Mouse (Mus musculus) lung, embryonic 14.5 days (tissue): ENCODE results near the gene Spr. TPM values are rescaled to one million over a fixed set of nuclear protein-coding genes. Genes with fewer than 3 reads are reported as not detected.
"Not testable (repeated sequence)": the region's sequence is repeated elsewhere in the genome, so short reads cannot be mapped to it uniquely, and the experiment has no call there.

ENCODE experiments used
- ATAC-seq: fragments of 200-750 bp; cut with Nextera tagmentation; 2 replicates; pipeline ENCODE4 v1.8.0; 2017; ENCODE audit warnings: mild to moderate bottlenecking, moderate TSS enrichment, moderate library complexity; ENCODE audit not compliant: insufficient read depth
- DNase-seq: peaks from one replicate; pipeline ENCODE4 v3.0.0-alpha.2; 2015
- H3K27ac ChIP-seq: fragments of 300-500 bp; sonication (generic); 2 replicates; pipeline ENCODE4 v1.5.1; 2014; ENCODE audit warnings: low read depth, mild to moderate bottlenecking, moderate library complexity
- H3K27me3 ChIP-seq: fragments of 300-500 bp; sonication (generic); 2 replicates; pipeline ENCODE4 v1.6.1; 2014; ENCODE audit warnings: low read length, control low read depth; ENCODE audit not compliant: insufficient read depth
- H3K36me3 ChIP-seq: fragments of 300-500 bp; sonication (generic); 2 replicates; pipeline ENCODE4 v1.6.1; 2014; ENCODE audit warnings: control low read depth; ENCODE audit not compliant: insufficient read depth
- H3K4me1 ChIP-seq: fragments of 300-500 bp; sonication (generic); 2 replicates; pipeline ENCODE4 v1.6.1; 2014; ENCODE audit warnings: antibody characterized with exemption, control low read depth; ENCODE audit not compliant: insufficient read depth
- H3K4me2 ChIP-seq: fragments of 300-500 bp; sonication (generic); 2 replicates; pipeline ENCODE4 v1.6.1; 2014; ENCODE audit warnings: mild to moderate bottlenecking
- H3K4me3 ChIP-seq: fragments of 300-500 bp; sonication (generic); 2 replicates; pipeline ENCODE4 v1.5.1; 2014; ENCODE audit warnings: low read depth, low read length
- H3K9ac ChIP-seq: fragments of 300-500 bp; sonication (generic); 2 replicates; pipeline ENCODE4 v1.6.1; 2014
- H3K9me3 ChIP-seq: fragments of 300-500 bp; sonication (generic); 2 replicates; pipeline ENCODE4 v1.6.1; 2016; ENCODE audit warnings: low read depth, low read length, control low read depth
- CTCF ChIP-seq: IDR thresholded peaks from 2 replicates; pipeline ENCODE4 v1.5.1; 2016; ENCODE audit warnings: antibody characterized with exemption, low read depth
- WGBS: fragments of 180-500 bp; shearing (Covaris S2); extraction: QIAGEN DNeasy Blood & Tissue Kit; methylation state at CpG from one replicate; pipeline ENCODE4 v1.1.7; 2014; 5-methylcytosine and 5-hydroxymethylcytosine counted together
- polyA plus RNA-seq: library from polyadenylated mRNA; unstranded; fragments of >200 nt; fragmentation: Nextera tagmentation; extraction: Ambion mirVana; gene quantifications from 2 replicates; pipeline ENCODE4 v1.2.1, GENCODE M21; 2014

Spr gene
- polyA plus RNA-seq, 1 experiment from 2014 or later = 90.9 TPM

- Histone ChIP-seq H3K4me2 (no peak overlapping the region), H3K9ac (no peak overlapping the region), H3K4me3 (no peak overlapping the region), H3K27ac (no peak overlapping the region), H3K27me3 (no peaks in the 10 kb centered on the region), H3K4me1 (no peaks in the 10 kb centered on the region), H3K36me3 (no peaks in the 10 kb centered on the region), H3K9me3 (no peaks in the 10 kb centered on the region)
- TF ChIP-seq CTCF = peak; percentile 93
- ATAC-seq (no peak), DNase-seq (peak; percentile 92)
- 33% methylated on average over 4 of the region's 4 CpGs for whole genome bisulfite sequencing
Measured at GRCm38 (mm10) chr6:85160201-85160923, 22.8 kb upstream of the Spr start.

DNA sequence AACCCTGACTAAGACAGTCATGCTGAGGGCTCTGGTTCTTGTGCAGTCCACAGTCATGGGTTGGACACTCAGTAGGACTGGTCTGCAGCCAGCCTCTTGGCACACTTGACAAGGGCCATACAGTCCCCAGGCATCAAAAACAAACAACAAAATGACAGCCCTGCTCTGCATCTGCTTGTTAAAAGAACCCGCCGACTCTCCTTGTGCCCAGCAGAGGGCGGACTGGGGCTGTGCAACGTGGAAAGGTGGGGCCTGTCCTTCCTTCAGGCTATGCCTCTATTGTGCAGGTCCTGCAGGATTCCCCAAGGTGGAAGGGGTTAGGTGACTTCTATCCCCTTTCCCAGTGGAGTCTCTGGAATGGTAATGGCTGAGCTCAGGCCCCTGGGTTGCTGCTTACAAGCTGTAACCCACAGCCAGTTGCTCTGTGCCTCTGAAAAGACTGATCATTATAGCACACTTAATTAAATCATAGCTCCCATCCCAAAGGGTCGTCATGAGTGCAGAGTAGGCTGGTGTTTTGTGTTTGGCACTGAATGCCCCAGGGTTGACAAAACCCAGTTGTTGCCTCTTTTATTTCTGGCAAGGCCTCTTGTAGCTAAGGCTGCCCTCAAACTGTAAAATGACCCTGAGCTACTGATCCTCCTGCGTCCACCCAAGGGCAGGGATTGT is 21.7 kb upstream of the Spr start:
- H3K27me3 ChIP-seq, H3K9ac ChIP-seq, H3K4me2 ChIP-seq, H3K36me3 ChIP-seq, H3K4me1 ChIP-seq, H3K9me3 ChIP-seq, H3K27ac ChIP-seq, H3K4me3 ChIP-seq: not testable (repeated sequence)
- ATAC-seq (0 out of 2 replicates have a peak, but pooled peaks have one; percentile 29), DNase-seq (peak; percentile 79)
- WGBS = 19% methylated on average over 6 of the region's 6 CpGs
- peak; percentile 81 for TF ChIP-seq CTCF

DNA sequence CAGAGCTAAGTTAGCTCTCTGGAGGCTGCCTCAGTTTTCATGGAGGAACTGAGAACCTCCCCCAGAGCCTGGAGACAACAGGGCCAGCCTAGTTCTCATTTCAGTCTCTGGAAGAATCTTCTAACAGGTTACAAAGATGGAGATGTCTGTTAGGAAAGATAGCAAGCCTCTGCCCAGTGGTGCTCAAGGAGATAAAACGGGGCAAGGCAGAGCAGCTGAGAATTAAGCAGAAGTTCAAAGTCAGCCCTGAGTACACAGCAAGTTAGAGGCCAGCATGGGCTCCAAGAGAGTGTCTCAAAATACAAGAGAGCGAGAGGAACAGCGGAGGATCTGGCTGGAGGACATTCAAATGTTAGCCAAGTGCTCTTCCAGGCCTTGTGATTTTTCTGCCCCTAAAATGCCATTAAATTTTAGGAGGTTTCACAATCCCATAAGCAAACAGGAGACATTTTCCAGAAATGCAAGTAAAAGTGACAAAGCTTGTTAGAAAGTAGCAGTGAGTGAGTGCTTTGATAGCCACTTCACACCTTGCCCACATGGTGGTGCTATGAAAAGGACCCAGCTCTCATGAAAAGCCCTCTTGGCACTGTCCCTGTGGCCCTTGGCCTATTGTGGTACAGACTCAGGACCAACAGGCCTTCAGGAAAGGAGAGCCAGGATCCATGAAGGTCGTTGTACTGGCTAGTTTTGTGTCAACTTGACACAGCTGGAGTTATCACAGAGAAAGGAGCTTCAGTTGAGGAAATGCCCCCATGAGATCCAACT is 20.7 kb upstream of the Spr start:
- WGBS = 73% methylated on average over 4 of the region's 4 CpGs
- TF ChIP-seq CTCF = peak; percentile 21; the same call in 1 of the 2 replicates
- H3K36me3 ChIP-seq, ATAC-seq, H3K9ac ChIP-seq, H3K9me3 ChIP-seq, H3K4me3 ChIP-seq, H3K4me1 ChIP-seq, H3K27me3 ChIP-seq, H3K4me2 ChIP-seq, H3K27ac ChIP-seq, DNase-seq: not testable (repeated sequence)

DNA sequence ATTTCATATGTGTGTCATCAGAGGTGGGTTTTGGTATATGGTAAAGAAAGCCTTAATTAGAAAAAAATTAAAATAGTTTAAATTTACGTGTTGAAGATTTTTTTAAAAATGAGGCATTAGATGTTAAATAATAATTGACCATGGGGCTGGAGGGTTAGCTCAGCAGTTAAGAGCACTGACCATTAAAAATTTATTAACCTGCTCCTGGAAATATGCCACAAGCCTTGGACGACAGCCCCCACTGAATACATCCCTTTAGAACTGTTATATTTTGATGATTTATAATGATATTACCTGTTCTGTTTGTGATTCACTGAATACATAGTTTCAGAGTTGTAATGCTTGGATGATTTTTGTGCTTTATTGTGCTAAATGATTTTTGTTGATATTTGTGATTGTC is 19.0 kb upstream of the Spr start:
- not testable (repeated sequence) for H3K36me3 ChIP-seq, H3K27ac ChIP-seq, H3K27me3 ChIP-seq, ATAC-seq, H3K9me3 ChIP-seq, DNase-seq, H3K4me3 ChIP-seq, H3K9ac ChIP-seq, H3K4me1 ChIP-seq, H3K4me2 ChIP-seq
- 79% methylated on average over 2 of the region's 2 CpGs for WGBS

GRCm38 (mm10) chr6:85154861-85155528 is 17.4 kb upstream of the Spr start:
- Histone ChIP-seq H3K4me3 (peak overlapping the region; percentile 49), H3K4me2 (peak overlapping the region; percentile 85), H3K27ac (peak overlapping the region; percentile 7; the same call in 1 of the 2 replicates), H3K9ac (peak overlapping the region; percentile 65), H3K9me3 (no peaks in the 10 kb centered on the region), H3K36me3 (no peaks in the 10 kb centered on the region), H3K27me3 (no peaks in the 10 kb centered on the region), H3K4me1 (no peaks in the 10 kb centered on the region)
- TF ChIP-seq CTCF = peak; percentile 73
- DNase-seq (peak; percentile 85), ATAC-seq (peak; percentile 75)
- 2% methylated on average over 34 of the region's 34 CpGs for WGBS

DNA sequence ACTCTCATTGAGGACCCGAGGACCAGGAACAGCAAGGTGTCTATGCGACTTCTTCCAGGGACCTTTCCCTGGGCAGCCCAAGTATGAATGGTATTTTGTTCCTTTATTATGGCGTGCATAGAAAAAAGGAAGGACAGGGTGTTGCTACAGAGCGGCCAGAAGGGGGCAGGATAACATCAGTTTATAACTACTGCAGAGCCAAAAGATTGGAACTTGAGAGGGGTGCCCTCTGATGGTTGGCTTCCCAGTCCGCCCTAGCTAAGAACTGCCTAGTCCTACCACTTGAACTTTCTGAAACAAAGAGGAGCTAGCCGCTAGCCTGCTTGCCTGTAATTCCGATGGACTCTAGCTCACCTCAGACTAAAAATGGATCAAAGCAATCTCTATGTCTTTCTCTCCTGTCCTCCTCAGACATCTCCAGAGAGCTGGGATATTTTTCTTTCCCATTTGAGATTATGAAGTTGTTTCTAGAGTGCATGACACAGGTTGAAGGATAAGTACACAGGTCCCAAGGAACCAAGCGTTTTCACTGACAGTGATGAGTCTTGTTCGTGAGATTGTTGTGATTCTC is 16.5 kb upstream of the Spr start:
- Histone ChIP-seq H3K27me3 (no peaks in the 10 kb centered on the region), H3K9me3 (no peaks in the 10 kb centered on the region), H3K4me1 (no peaks in the 10 kb centered on the region), H3K27ac (no peak overlapping the region), H3K4me3 (no peak overlapping the region), H3K4me2 (no peak overlapping the region), H3K9ac (no peak overlapping the region), H3K36me3 (no peaks in the 10 kb centered on the region)
- peak; percentile 93 for DNase-seq
- peak; percentile 56; the same call in 1 of the 2 replicates for ATAC-seq
- TF ChIP-seq CTCF = peak; percentile 84
- 8% methylated on average over 9 of the region's 9 CpGs for WGBS
